26 mouse cellular contexts compared by ENCODE assay signal in genomic region chr12:95489848-95490247, GRCm38 (mm10).
"Had no signal": no experiment of that assay in that cellular context is flagged by ENCODE, and none has a peak within 500 bp of the region (broad histone marks: within the 10 kb centered on the region; RNA-seq: fewer than 3 reads in every experiment).

No protein-coding gene starts in this region.

- H3K4me3 ChIP-seq: embryonic facial prominence, embryonic 10.5 days; embryonic facial prominence, embryonic 12.5 days; embryonic facial prominence, embryonic 13.5 days; embryonic facial prominence, embryonic 15.5 days; erythroblast, embryonic 14.5 days; forebrain, embryonic 10.5 days; forebrain, embryonic 12.5 days; forebrain, embryonic 13.5 days; forebrain, embryonic 15.5 days; gastrocnemius, adult 2 months; heart, adult 2 months; heart, embryonic 10.5 days had no signal

- H3K36me3 ChIP-seq: embryonic facial prominence, embryonic 10.5 days; embryonic facial prominence, embryonic 12.5 days; embryonic facial prominence, embryonic 13.5 days; embryonic facial prominence, embryonic 15.5 days; forebrain, embryonic 10.5 days; forebrain, embryonic 12.5 days; forebrain, embryonic 15.5 days; heart, embryonic 10.5 days had no signal

- H3K4me2 ChIP-seq: embryonic facial prominence, embryonic 12.5 days; embryonic facial prominence, embryonic 13.5 days; embryonic facial prominence, embryonic 15.5 days; forebrain, embryonic 12.5 days; forebrain, embryonic 13.5 days; forebrain, embryonic 15.5 days had no signal

- H3K27me3 ChIP-seq: embryonic facial prominence, embryonic 12.5 days; embryonic facial prominence, embryonic 13.5 days; embryonic facial prominence, embryonic 15.5 days; forebrain, embryonic 12.5 days; forebrain, embryonic 13.5 days; forebrain, embryonic 15.5 days had no signal

- DNase-seq: cerebellum, adult 8-10 months; cerebellum, adult 9-10 months; cerebellum, adult 9-11 months; cerebellum, postnatal 10 days; cerebellum, postnatal 14 days; cerebellum, postnatal 25 days; cerebellum, postnatal 36 days; embryo, embryonic 11 days; forebrain, postnatal 0 days; gastrocnemius, adult 2 months; gastrocnemius, postnatal 10 days; gastrocnemius, postnatal 14 days; gastrocnemius, postnatal 25 days; gastrocnemius, postnatal 36 days; heart, adult 11 months; heart, adult 2 months had no signal
